Mouse (Mus musculus) activated CD4-positive, CD25-positive, alpha-beta regulatory T cell, adult 4 months (primary cell): ENCODE data around the gene Cmas. TPM values are rescaled to one million over a fixed set of nuclear protein-coding genes. Genes with fewer than 3 reads are reported as not detected.

Source experiments
- polyA plus RNA-seq, 2 experiments: library from polyadenylated mRNA; unstranded; fragments of 100-300 nt; shearing (Covaris generic); gene quantifications; one replicate each; pipeline ENCODE4 v1.2.1; 2017

Gene Cmas
- polyA plus RNA-seq, 2 experiments from 2014 or later = 12.4 to 14.3 TPM

Other genes with a start within 250 kb of the Cmas start
- 10 to 100 TPM; 67.6 to 85.1 TPM for gene Ldhb, start 248.7 kb upstream of the Cmas start, polyA plus RNA-seq
- gene Kcnj8, start 185.1 kb upstream of the Cmas start, polyA plus RNA-seq = under 1 TPM in 1 of 2 experiments, not detected in 1; 0.20 TPM
- not detected for gene Abcc9, start 54.4 kb upstream of the Cmas start, polyA plus RNA-seq
- gene Sult6b2, start 47.8 kb downstream of the Cmas start, polyA plus RNA-seq = not detected
- gene St8sia1, start 207.8 kb downstream of the Cmas start, polyA plus RNA-seq = 10 to 100 TPM; 10.6 to 11.5 TPM